Comparison of ENCODE assay signal across 11 mouse cellular contexts in genomic region chr1:151948065-151948464, GRCm38 (mm10).
DNase-seq lines count a peak whose midpoint lies in the region; ATAC-seq and TF ChIP-seq lines count a peak whose summit lies in the region.
"Had no signal": no experiment of that assay in that cellular context is flagged by ENCODE, and none has a peak within 500 bp of the region (broad histone marks: within the 10 kb centered on the region; RNA-seq: fewer than 3 reads in every experiment).

No protein-coding gene starts in this region.

- DNase-seq in gastrocnemius, adult 2 months = peak; percentile 64
- DNase-seq in gastrocnemius, postnatal 4 days (ENCODE audit: low spot score in 2 of 2) = no peak
- DNase-seq in midbrain, postnatal 0 days (ENCODE audit: low spot score) = no peak
- DNase-seq in stomach, postnatal 0 days (ENCODE audit: low spot score) = no peak
- no peak for DNase-seq in testis, postnatal 14 days (ENCODE audit: low spot score)
- no peak for DNase-seq in right cerebral cortex, postnatal 14 days
- DNase-seq: thymus, adult 2 months had no signal

- H3K4me2 ChIP-seq in midbrain, embryonic 13.5 days (replicated peaks) = no peak overlapping the region
- H3K4me2 ChIP-seq in midbrain, postnatal 0 days (ENCODE audit: low read depth, low read length, poor library complexity, severe bottlenecking) = no peak overlapping the region
- peak overlapping the region; percentile 29 for H3K4me2 ChIP-seq in liver, embryonic 15.5 days
- 0 out of 2 replicates have a peak overlapping the region, but pooled peaks have one; percentile 11 for H3K4me2 ChIP-seq in stomach, postnatal 0 days (replicated peaks; ENCODE audit: low read depth)

- H3K9ac ChIP-seq in midbrain, embryonic 13.5 days (replicated peaks) = no peak overlapping the region
- no peak overlapping the region for H3K9ac ChIP-seq in midbrain, postnatal 0 days (replicated peaks; ENCODE audit: low read length, poor library complexity, severe bottlenecking)
- no peak overlapping the region for H3K9ac ChIP-seq in liver, embryonic 15.5 days
- H3K9ac ChIP-seq in stomach, postnatal 0 days (ENCODE audit: low read length) = no peak overlapping the region
- H3K9ac ChIP-seq: limb, embryonic 13.5 days had no signal

- no peak for TF ChIP-seq CTCF in gastrocnemius, adult 2 months (IDR thresholded peaks at IDR 0.05)
- no peak for TF ChIP-seq CTCF in midbrain, postnatal 0 days (IDR thresholded peaks at IDR 0.05)
- no peak for TF ChIP-seq CTCF in stomach, postnatal 0 days (IDR thresholded peaks at IDR 0.05; ENCODE audit: low read depth)

- TF ChIP-seq EP300 in stomach, postnatal 0 days (optimal IDR thresholded peaks at IDR 0.05) = no peak

- H3K27me3 ChIP-seq in midbrain, embryonic 13.5 days = no peaks in the 10 kb centered on the region
- H3K27me3 ChIP-seq in midbrain, postnatal 0 days (ENCODE audit: insufficient read depth, low read length) = no peaks in the 10 kb centered on the region
- no peaks in the 10 kb centered on the region for H3K27me3 ChIP-seq in liver, embryonic 15.5 days
- no peaks in the 10 kb centered on the region for H3K27me3 ChIP-seq in stomach, postnatal 0 days (ENCODE audit: control insufficient read depth, insufficient read depth, low read length)
- H3K27me3 ChIP-seq: limb, embryonic 13.5 days had no signal

- H3K27ac ChIP-seq in gastrocnemius, adult 2 months = peak overlapping the region; percentile 85
- H3K27ac ChIP-seq in midbrain, embryonic 13.5 days = 0 out of 2 replicates have a peak overlapping the region, but pooled peaks have one; percentile 21
- no peak overlapping the region for H3K27ac ChIP-seq in midbrain, postnatal 0 days (ENCODE audit: low read depth, low read length)
- no peak overlapping the region for H3K27ac ChIP-seq in liver, embryonic 15.5 days (replicated peaks)
- no peak overlapping the region for H3K27ac ChIP-seq in stomach, postnatal 0 days (replicated peaks)

- WGBS in midbrain, embryonic 13.5 days = 74% methylated on average over 3 of the region's 3 CpGs
- WGBS in midbrain, postnatal 0 days = 68% methylated on average over 3 of the region's 3 CpGs
- 49% methylated on average over 3 of the region's 3 CpGs for WGBS in liver, embryonic 15.5 days (ENCODE audit: insufficient replicate concordance)
- 64% methylated on average over 3 of the region's 3 CpGs for WGBS in stomach, postnatal 0 days

- no peaks in the 10 kb centered on the region for H3K9me3 ChIP-seq in midbrain, embryonic 13.5 days
- H3K9me3 ChIP-seq in midbrain, postnatal 0 days (ENCODE audit: low read length) = no peaks in the 10 kb centered on the region
- no peaks in the 10 kb centered on the region for H3K9me3 ChIP-seq in liver, embryonic 15.5 days (replicated peaks)
- H3K9me3 ChIP-seq in stomach, postnatal 0 days (ENCODE audit: control insufficient read depth, low read length) = no peaks in the 10 kb centered on the region
- H3K9me3 ChIP-seq: limb, embryonic 13.5 days had no signal

- ATAC-seq in midbrain, embryonic 13.5 days = no peak
- no peak for ATAC-seq in midbrain, postnatal 0 days (ENCODE audit: low FRiP score)
- ATAC-seq in liver, embryonic 15.5 days (ENCODE audit: insufficient read depth) = no peak
- no peak for ATAC-seq in stomach, postnatal 0 days (ENCODE audit: low FRiP score, low TSS enrichment)
- ATAC-seq: CD4-positive, CD25-positive, alpha-beta regulatory T cell, adult 4 months had no signal

- peaks cover 58% of the 10 kb centered on the region for H3K4me1 ChIP-seq in midbrain, embryonic 13.5 days (replicated peaks)
- H3K4me1 ChIP-seq in midbrain, postnatal 0 days (ENCODE audit: insufficient read depth, low read length) = peaks cover 34% of the 10 kb centered on the region; the same call in 1 of the 2 replicates
- peaks cover 2% of the 10 kb centered on the region; the same call in 1 of the 2 replicates for H3K4me1 ChIP-seq in liver, embryonic 15.5 days (replicated peaks)
- peaks cover 10% of the 10 kb centered on the region for H3K4me1 ChIP-seq in stomach, postnatal 0 days (replicated peaks; ENCODE audit: control insufficient read depth, insufficient read depth)

- H3K36me3 ChIP-seq in midbrain, embryonic 13.5 days = no peaks in the 10 kb centered on the region
- no peaks in the 10 kb centered on the region for H3K36me3 ChIP-seq in midbrain, postnatal 0 days (ENCODE audit: insufficient read depth, low read length)
- no peaks in the 10 kb centered on the region for H3K36me3 ChIP-seq in liver, embryonic 15.5 days (replicated peaks)
- H3K36me3 ChIP-seq in stomach, postnatal 0 days (ENCODE audit: control insufficient read depth, insufficient read depth, low read length) = no peaks in the 10 kb centered on the region
- H3K36me3 ChIP-seq: limb, embryonic 13.5 days had no signal

- H3K4me3 ChIP-seq in gastrocnemius, adult 2 months = peak overlapping the region; percentile 62
- H3K4me3 ChIP-seq in midbrain, embryonic 13.5 days (replicated peaks) = no peak overlapping the region
- no peak overlapping the region for H3K4me3 ChIP-seq in midbrain, postnatal 0 days (ENCODE audit: low read depth, low read length)
- peak overlapping the region; percentile 22; the same call in 1 of the 2 replicates for H3K4me3 ChIP-seq in liver, embryonic 15.5 days (replicated peaks)
- no peak overlapping the region for H3K4me3 ChIP-seq in stomach, postnatal 0 days (ENCODE audit: low read depth, low read length)
- H3K4me3 ChIP-seq: limb, embryonic 13.5 days had no signal

- intact Hi-C loops in gastrocnemius, adult 2 months (cut with DNase I) = loop anchor here (5.0 kb wide), 1 partner anchor 56 kb away; no protein-coding TSS in a partner anchor

Comparison
In these comparisons a context has a peak if more than half of its experiments do, and no peak if none do; other contexts are left out.
1. H3K27ac ChIP-seq: peak in gastrocnemius, adult 2 months (single experiment) and midbrain, embryonic 13.5 days (single experiment); none in midbrain, postnatal 0 days (single experiment), liver, embryonic 15.5 days (single experiment) and stomach, postnatal 0 days (single experiment).
2. H3K4me3 ChIP-seq: peak in gastrocnemius, adult 2 months (single experiment) and liver, embryonic 15.5 days (single experiment); none in midbrain, embryonic 13.5 days (single experiment), midbrain, postnatal 0 days (single experiment) and stomach, postnatal 0 days (single experiment).
3. H3K4me2 ChIP-seq: peak in liver, embryonic 15.5 days (single experiment) and stomach, postnatal 0 days (single experiment); none in midbrain, embryonic 13.5 days (single experiment) and midbrain, postnatal 0 days (single experiment).